Mouse (Mus musculus) stomach, postnatal 0 days (tissue): ENCODE data around the gene Car5a.

Source experiments
- CTCF ChIP-seq: IDR thresholded peaks from 2 replicates; pipeline ENCODE4 v1.5.1; 2016; ENCODE audit warnings: antibody characterized with exemption, low read depth, mild to moderate bottlenecking, moderate library complexity
- EP300 ChIP-seq: optimal IDR thresholded peaks from 2 replicates; pipeline ENCODE3; 2016; ENCODE audit warnings: antibody characterized with exemption

DNA sequence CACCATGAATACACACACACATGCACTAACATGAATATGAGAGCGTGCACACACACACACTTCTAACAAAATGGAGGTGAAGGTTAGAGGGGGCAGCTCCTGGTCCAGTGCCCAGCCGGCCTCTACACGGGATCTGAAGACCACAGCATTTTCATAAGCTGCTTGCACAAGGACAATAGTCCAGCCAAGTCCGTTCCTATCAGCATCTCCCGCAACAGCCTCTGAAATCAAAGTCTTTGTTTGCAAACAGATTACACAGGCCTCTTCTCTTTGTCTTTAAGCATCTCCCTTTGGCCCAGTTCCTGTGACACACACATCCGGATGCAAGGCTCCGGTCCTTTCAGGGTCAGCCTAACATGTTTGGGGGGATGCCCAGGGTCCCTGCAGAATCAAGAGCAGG, 75.8 kb downstream of the Car5a start:
- TF ChIP-seq EP300 (no peak), CTCF (no peak)
